Mouse (Mus musculus) gastrocnemius, adult 18-20 months (tissue): ENCODE results near the gene Slc38a4. TPM values are rescaled to one million over a fixed set of nuclear protein-coding genes. Genes with fewer than 3 reads are reported as not detected.

ENCODE experiments used
- DNase-seq: peaks from one replicate; pipeline ENCODE4 v3.0.0; 2021; ENCODE audit warnings: low spot score
- total RNA-seq, 2 experiments: library from RNA; stranded (reverse); gene quantifications; 2 replicates each; pipeline ENCODE4 v1.2.3; 2021

The Slc38a4 gene
- total RNA-seq, 2 experiments from 2014 or later = 117 to 129 TPM

GRCm38 (mm10) chr15:97054767-97055489, 828 bp downstream of the Slc38a4 start:
- DNase-seq = peak; percentile 47

GRCm38 (mm10) chr15:97054131-97054530, 1.6 kb downstream of the Slc38a4 start:
- DNase-seq = peak; percentile 15

DNA sequence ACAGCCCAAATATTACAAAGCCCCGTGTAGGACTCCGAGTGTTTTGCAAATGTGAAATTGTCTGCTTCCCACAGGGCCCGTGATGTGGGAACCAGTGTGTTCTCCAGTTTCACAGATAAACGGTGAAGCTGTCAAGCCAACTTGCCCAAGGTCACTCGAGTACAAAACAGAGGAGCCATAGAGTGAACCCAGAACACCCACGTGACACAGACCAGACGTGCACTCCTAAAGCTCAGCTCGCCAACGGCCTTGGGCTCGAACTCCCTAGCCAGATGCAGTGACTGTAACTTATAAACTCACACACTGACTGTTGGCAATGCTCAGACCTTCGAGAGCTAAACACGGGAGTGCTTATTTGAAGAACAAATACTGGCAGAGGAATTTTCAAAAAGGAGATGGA, 5.3 kb downstream of the Slc38a4 start:
- DNase-seq = no peak

DNA sequence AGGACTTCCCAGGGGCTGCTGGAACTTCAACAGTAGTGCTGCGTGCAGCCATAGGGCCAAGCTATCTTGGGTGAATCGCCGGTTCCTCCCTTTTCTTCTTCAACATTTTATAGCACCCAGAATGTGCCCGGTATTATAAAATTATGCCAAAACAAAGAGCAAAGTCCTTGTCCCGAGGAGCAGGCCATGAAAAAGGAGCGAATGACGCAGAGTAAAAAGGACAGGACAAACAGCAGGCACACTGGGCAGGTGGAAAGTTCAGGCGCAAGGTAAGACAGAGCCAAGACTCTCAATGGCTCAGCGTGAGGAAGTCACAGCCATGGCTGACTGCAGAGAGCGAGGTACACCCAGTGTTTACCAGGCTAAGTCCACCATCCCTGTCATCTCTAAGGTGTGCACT, 5.7 kb downstream of the Slc38a4 start:
- no peak for DNase-seq

DNA sequence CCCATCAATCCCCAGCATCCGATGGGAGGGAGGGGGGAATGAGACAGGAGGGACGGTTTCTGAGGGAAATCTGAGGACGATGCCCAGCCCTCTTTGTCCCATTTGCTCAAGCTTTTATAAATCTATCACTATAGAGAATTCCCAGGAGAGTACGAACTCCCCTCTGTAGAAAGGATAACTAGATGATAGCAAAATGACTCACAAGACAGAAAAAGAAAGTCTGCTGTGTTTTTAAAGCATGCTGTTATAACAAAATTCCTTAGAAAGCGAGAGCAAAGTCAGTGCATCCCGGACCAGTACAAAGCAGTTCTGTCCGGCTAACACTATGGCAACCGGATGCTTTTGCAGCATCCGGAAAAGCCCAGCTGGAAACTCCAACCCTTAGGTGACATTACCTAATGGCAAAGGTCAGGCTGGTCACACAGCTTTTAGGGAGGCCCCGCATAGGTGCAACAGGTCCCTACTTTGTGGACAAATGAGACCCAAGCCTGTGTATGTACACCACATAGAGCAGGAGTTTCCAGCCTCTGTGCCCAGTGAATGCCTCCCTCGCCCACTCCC, 6.4 kb downstream of the Slc38a4 start:
- no peak for DNase-seq

DNA sequence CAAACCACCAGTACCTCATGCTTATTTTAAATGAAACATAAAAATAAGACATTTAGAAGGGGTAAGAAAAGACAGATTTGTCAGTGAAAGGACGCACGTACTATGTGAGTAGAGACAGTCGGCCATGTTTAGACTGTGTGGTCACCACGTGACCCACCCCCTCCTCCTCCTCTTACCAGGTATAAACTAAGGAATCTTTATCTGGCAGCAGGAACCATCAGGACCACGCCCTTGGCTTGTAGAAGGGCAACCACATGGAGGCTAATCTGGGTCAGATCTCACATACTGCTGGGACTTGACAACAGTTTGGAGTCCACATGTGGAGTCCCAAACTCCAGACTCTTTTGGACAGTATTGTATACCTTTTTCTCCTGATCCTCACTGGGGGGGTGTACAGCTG, 7.5 kb downstream of the Slc38a4 start:
- no peak for DNase-seq

GRCm38 (mm10) chr15:97043921-97044320, 11.8 kb downstream of the Slc38a4 start:
- DNase-seq = no peak

GRCm38 (mm10) chr15:97042001-97042491, 13.7 kb downstream of the Slc38a4 start:
- no peak for DNase-seq

- no peak for DNase-seq
Measured at GRCm38 (mm10) chr15:97041182-97041581, 14.6 kb downstream of the Slc38a4 start.

DNA sequence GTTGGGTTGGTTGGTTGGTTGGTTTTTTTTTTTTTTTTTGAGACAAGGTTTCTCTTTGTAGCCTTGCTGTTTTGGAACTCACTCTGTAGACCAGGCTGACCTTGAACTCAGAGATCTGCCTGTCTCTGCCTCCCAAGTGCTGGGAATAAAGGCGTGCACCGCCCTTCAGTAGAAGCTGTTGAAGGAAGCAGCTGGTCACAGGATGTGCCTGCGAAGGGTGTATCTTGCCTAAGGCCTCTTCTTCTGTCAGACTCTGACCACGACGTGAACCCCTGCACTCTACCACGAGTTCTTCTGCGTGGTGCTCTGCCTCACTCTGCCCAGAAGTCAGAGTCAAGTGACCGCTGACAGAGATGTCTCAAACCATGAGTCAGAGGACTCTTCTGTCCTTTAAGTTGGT, 18.0 kb downstream of the Slc38a4 start:
- no peak for DNase-seq

DNA sequence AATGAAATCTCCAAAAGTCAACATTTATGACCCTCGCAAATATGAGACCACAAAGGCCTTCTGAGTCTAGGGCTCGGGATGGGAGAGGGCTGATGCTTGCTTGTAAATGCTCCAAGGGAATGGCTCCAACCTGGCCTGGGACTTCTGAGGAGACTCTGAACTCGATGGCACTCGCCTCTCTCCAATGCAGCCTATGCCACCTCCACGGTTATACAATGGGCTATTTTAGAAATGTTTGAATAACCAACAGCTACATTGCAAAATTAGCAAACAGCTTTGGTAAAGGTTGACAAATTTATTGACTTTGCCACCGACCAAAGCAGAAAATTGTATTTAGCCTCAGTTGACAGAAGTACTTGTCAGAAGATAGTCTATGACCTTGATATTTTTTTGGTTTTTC, 19.9 kb downstream of the Slc38a4 start:
- no peak for DNase-seq

DNA sequence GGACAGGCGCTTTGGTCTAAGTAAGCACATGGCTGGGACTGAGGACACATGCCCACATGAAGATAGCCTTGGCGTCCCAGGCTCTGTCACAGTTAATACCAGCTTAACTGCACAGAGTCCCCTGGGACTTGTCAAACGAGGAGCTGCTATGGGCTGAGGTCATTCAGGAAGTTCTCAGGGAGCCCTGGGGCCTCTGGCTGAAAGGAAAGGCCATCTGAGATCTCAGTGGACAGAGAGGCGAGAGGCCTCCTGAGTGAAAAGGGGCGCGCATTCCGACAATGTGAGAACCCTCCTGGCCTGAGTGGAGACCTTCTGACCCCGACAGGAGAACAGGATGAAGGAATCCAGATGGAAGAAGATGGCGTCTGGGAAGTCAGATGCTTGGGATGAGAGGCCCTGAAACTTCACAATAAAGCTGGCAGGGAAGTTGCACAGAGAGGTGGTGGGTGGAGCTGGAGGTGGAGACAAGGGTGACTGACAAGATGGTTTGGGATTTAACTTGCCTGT, 22.2 kb downstream of the Slc38a4 start:
- no peak for DNase-seq

- DNase-seq = no peak
Measured at GRCm38 (mm10) chr15:97031886-97032285, 23.9 kb downstream of the Slc38a4 start.

DNA sequence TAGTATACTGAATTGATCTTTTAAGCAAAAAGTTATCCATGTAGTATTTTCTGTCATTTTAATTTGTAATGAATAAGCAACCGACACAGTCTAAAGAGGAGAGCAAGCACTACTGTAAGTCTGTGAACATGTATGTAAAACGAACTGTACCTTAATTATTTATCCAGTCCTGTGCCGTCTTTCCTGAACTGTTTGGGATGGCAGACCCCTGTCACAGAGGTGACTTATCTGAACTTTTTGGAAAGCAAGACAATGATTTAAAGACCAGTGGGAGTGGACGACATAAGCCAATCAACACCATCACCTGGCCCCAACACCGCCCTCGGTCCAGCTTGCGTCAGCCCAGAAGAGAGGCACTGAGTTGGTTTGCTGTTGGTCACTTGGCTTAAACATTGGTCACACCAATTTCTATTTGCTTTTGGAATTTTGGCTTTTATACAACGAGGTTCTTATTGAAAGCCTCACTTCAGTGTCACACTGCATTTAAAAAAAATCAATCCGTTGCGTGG, 24.7 kb downstream of the Slc38a4 start:
- DNase-seq = no peak

GRCm38 (mm10) chr15:97030136-97030535, 25.6 kb downstream of the Slc38a4 start:
- no peak for DNase-seq

DNA sequence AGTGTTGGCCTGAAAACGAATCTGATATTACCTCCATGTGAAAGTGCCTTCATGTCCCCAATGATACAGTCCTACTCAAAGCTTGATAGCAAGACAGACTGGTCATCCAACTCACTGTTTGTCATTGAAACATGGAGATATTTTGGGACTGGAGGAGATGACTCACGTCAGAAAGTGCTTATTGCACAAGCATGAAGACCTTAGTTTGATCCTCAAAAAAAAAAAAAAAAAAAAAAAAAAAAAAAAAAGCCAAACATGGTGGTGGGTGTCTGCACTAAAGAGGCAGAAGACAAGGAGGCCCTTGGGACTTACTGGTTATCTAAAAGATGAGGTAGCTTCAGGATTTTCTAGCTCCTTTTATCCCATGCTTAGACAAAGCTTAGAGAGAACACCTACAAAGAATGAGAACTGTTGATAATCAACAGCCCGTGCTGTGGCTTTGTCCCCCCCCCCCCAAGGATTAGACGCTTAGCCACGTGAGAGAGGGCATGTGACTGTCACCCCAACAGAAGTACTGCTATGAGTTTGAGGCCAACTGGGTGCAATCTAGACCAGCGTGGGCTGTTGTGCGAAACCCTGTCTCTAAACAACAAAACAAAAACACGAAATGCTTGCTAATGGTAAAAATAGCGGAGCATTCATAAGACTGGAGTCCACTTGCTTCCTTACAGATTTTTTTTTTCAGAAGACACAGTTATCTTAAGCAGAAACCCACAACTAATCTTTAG, 26.5 kb downstream of the Slc38a4 start:
- DNase-seq = no peak

- no peak for DNase-seq
Measured at GRCm38 (mm10) chr15:97028651-97029050, 27.1 kb downstream of the Slc38a4 start.

DNA sequence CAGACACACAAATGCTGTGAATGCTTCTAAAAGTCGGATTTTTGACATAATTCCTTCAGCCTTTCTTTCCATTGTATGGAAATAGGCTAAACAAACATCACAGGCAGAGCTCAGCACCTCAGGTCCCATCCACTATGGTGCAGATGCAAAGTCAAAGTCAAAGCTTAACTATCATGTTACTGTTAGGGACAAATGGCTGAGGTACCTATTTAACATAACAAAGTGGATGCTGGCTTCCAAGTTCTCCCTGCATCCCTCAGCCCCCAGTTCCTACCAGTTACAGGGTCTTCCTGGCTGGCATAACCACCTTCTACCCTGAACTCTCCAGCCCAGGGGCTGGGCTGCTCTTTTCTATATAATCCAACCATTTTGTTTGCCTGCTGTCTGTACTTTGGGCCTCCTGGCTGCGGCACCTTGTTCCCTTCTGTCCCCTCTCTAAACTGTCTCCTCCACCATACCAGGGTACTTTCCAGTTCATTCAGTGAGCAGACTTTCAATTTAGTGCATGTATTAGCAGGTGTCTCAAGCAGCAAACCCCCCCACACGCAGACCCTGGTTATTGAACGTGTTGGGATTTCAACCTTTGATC, 27.6 kb downstream of the Slc38a4 start:
- DNase-seq = no peak

GRCm38 (mm10) chr15:97026670-97027069, 29.1 kb downstream of the Slc38a4 start:
- no peak for DNase-seq

GRCm38 (mm10) chr15:97022764-97023163, 33.0 kb downstream of the Slc38a4 start:
- no peak for DNase-seq

- no peak for DNase-seq
Measured at GRCm38 (mm10) chr15:97022213-97022612, 33.5 kb downstream of the Slc38a4 start.

DNA sequence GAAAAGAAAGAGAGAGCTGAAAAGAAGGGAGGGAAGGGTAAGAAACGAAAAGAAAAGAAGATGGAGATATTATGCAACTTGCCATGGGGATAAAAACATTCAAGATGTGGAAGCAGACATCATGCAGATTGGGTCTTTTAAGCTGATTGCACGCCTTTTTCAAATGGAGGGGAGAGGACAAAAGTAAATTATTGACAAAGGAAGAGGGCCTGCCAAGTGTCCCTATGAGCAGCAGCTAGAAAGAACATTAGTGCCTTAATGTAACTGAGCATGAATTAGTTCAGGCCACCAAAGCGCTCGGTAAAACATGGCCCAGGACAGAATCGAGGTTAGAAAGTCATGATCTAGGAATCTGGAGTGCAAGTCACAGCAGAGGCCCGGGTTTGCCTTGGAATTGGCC, 35.5 kb downstream of the Slc38a4 start:
- DNase-seq = no peak
